Mouse (Mus musculus) G1E (cell line): ENCODE measurements around the gene Il31ra.

Source experiments
- CTCF ChIP-seq: IDR thresholded peaks from 2 replicates; pipeline ENCODE4 v1.5.1; 2012; ENCODE audit warnings: low read depth, low read length, inconsistent platforms, mixed read lengths
- GATA1 ChIP-seq: IDR thresholded peaks from 2 replicates; pipeline ENCODE4 v1.6.1; 2012; ENCODE audit warnings: borderline replicate concordance, low read length, inconsistent platforms, mixed read lengths
- TAL1 ChIP-seq: conservative IDR thresholded peaks from 2 replicates; pipeline ENCODE4 v1.6.1; 2012; ENCODE audit warnings: low read depth, low read length, inconsistent platforms, mixed read lengths

DNA sequence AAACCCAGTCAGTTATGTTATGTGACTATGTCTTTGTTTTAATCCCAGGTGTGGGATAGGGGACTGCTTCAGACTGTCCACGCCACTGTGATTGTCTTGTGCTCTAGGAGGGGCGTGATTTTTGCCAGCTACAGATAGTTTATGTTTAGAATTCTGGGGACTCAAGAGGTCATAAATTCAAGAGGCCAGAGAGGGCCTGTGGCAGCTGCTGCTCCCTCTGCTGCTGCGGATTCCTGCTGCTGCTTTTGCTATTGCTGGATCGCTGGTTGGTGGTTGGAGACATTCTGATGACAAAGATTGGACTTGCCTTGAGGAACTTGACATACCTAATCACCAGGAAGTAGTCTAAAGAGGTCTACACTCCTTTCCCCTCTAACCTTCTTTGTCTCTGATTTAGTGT is 57.5 kb downstream of the Il31ra start:
- TF ChIP-seq CTCF (no peak), TAL1 (no peak), GATA1 (no peak)
